Mouse (Mus musculus) kidney, adult 2 months (tissue): ENCODE data around the gene Fgr.

Experiments
- CTCF ChIP-seq: fragments of 200-500 bp; conservative IDR thresholded peaks from 2 replicates; pipeline ENCODE4 v1.5.1; 2011; ENCODE audit warnings: low read depth, mild to moderate bottlenecking, control low read depth, low read length, moderate library complexity, mixed read lengths; ENCODE audit not compliant: insufficient read depth, insufficient read length
- POLR2A ChIP-seq: fragments of 200-500 bp; IDR thresholded peaks from one replicate; pipeline ENCODE4 v1.6.1; 2011; ENCODE audit warnings: low read depth, low read length, control low read depth

DNA sequence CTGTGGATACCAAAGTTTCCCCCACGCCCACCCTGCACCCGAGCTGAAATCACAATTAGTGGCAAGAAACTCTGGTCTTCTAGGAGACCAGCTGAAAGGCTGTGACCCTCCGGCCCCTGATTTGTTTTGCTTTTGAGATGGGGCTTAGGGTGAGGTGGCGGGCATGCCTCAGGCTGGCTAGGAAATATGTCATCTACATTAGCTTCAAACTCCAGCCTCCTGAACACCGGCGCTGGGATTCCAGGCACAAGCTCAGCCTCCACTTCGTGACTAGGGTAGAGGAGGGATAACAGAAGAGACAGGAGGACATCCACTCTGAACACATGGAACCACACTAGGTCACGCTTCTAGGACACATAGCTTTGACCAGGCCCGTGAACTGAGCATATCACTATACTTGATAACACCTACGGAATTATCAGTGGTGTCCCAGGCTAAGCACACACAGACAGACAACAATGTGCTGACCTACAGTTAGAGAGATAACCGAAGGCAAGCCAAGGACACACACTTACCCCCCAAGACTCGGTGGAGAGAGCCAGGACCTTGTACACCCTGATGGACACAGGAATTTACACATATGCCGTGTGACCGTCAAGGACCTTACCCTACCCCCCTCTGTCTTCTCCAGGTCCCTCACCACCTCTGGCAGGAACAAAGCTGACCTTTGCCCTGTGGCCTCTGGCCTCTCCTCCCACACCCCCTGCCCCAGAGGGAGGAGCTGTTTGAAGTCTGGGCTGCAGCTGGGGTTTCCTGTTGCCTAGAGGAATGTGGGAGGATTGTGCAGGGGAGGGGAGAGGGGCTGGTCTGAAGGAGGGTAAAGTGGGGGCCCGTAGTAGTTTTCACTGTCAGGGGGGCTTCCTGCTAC, 33.9 kb downstream of the Fgr start:
- no peak for TF ChIP-seq POLR2A
- no peak for TF ChIP-seq CTCF
